Comparison of ENCODE assay signal across 15 mouse cellular contexts in genomic region chr3:149347241-149347992, GRCm38 (mm10).
A peak's percentile ranks its signal among the peaks of the same experiment; 100 is the strongest.
DNase-seq lines count a peak whose midpoint lies in the region; ATAC-seq and TF ChIP-seq lines count a peak whose summit lies in the region.
"Had no signal": no experiment of that assay in that cellular context is flagged by ENCODE, and none has a peak within 500 bp of the region (broad histone marks: within the 10 kb centered on the region; RNA-seq: fewer than 3 reads in every experiment).

No protein-coding gene starts in this region.

- H3K4me1 ChIP-seq in embryonic facial prominence, embryonic 14.5 days (ENCODE audit: control insufficient read depth, insufficient read depth, low read length), result no peaks in the 10 kb centered on the region
- peaks cover 11% of the 10 kb centered on the region for H3K4me1 ChIP-seq in embryonic facial prominence, embryonic 10.5 days
- no peaks in the 10 kb centered on the region for H3K4me1 ChIP-seq in kidney, adult 2 months (ENCODE audit: control insufficient read depth, insufficient read depth, low read length)
- 0 out of 2 replicates have a peak, but pooled peaks cover 6% of the 10 kb centered on the region for H3K4me1 ChIP-seq in kidney, embryonic 15.5 days
- H3K4me1 ChIP-seq: hindbrain, embryonic 15.5 days had no signal

- TF ChIP-seq CTCF in kidney, adult 2 months (conservative IDR thresholded peaks at IDR 0.05; ENCODE audit: insufficient read depth, insufficient read length, low read depth, low read length), result no peak

- intact Hi-C loops in left cerebral cortex, postnatal 4 days (cut with DNase I), result no loop called here

- no peaks in the 10 kb centered on the region for H3K9me3 ChIP-seq in embryonic facial prominence, embryonic 14.5 days (ENCODE audit: control insufficient read depth, low read length)
- H3K9me3 ChIP-seq in embryonic facial prominence, embryonic 10.5 days, result no peaks in the 10 kb centered on the region
- H3K9me3 ChIP-seq in kidney, embryonic 15.5 days (replicated peaks), result no peaks in the 10 kb centered on the region
- H3K9me3 ChIP-seq: hindbrain, embryonic 15.5 days had no signal

- H3K36me3 ChIP-seq in embryonic facial prominence, embryonic 14.5 days (ENCODE audit: control insufficient read depth, insufficient read depth, low read length), result no peaks in the 10 kb centered on the region
- no peaks in the 10 kb centered on the region for H3K36me3 ChIP-seq in embryonic facial prominence, embryonic 10.5 days (replicated peaks)
- H3K36me3 ChIP-seq in kidney, adult 2 months (ENCODE audit: control insufficient read depth, insufficient read depth, low read length), result no peaks in the 10 kb centered on the region
- no peaks in the 10 kb centered on the region for H3K36me3 ChIP-seq in kidney, embryonic 15.5 days
- H3K36me3 ChIP-seq: hindbrain, embryonic 15.5 days had no signal

- H3K4me2 ChIP-seq in embryonic facial prominence, embryonic 14.5 days (ENCODE audit: low read depth, low read length), result no peak overlapping the region
- no peak overlapping the region for H3K4me2 ChIP-seq in kidney, embryonic 15.5 days
- H3K4me2 ChIP-seq: hindbrain, embryonic 15.5 days; liver, embryonic 11.5 days had no signal

- H3K4me3 ChIP-seq in embryonic facial prominence, embryonic 14.5 days (ENCODE audit: low read depth, low read length), result no peak overlapping the region
- no peak overlapping the region for H3K4me3 ChIP-seq in embryonic facial prominence, embryonic 10.5 days
- H3K4me3 ChIP-seq in kidney, adult 2 months (ENCODE audit: insufficient read depth, low read depth, low read length), result no peak overlapping the region
- H3K4me3 ChIP-seq in kidney, embryonic 15.5 days (replicated peaks), result no peak overlapping the region
- H3K4me3 ChIP-seq: hindbrain, embryonic 15.5 days had no signal

- no peak overlapping the region for H3K9ac ChIP-seq in embryonic facial prominence, embryonic 14.5 days (ENCODE audit: low read depth, low read length)
- no peak overlapping the region for H3K9ac ChIP-seq in kidney, embryonic 15.5 days
- H3K9ac ChIP-seq: hindbrain, embryonic 15.5 days had no signal

- no peak for TF ChIP-seq POLR2A in kidney, adult 2 months (IDR thresholded peaks at IDR 0.05; ENCODE audit: low read depth, low read length)

- H3K27ac ChIP-seq in embryonic facial prominence, embryonic 14.5 days (replicated peaks; ENCODE audit: low read depth, low read length), result no peak overlapping the region
- no peak overlapping the region for H3K27ac ChIP-seq in embryonic facial prominence, embryonic 10.5 days (replicated peaks)
- H3K27ac ChIP-seq in kidney, adult 2 months (ENCODE audit: insufficient read depth, low read depth, low read length), result no peak overlapping the region
- no peak overlapping the region for H3K27ac ChIP-seq in kidney, embryonic 15.5 days
- H3K27ac ChIP-seq: hindbrain, embryonic 15.5 days had no signal

- peak; percentile 53; the same call in 1 of the 2 replicates for ATAC-seq in embryonic facial prominence, embryonic 14.5 days (ENCODE audit: low read depth)
- ATAC-seq in kidney, embryonic 15.5 days (replicated peaks; ENCODE audit: low FRiP score), result no peak
- ATAC-seq: forebrain, embryonic 16.5 days had no signal

- WGBS in embryonic facial prominence, embryonic 14.5 days, result 52% methylated on average over 6 of the region's 6 CpGs
- WGBS in embryonic facial prominence, embryonic 10.5 days, result 51% methylated on average over 6 of the region's 6 CpGs
- WGBS in kidney, adult 2 months, result 61% methylated on average over 6 of the region's 6 CpGs
- 57% methylated on average over 6 of the region's 6 CpGs for WGBS in kidney, embryonic 15.5 days

- H3K27me3 ChIP-seq in embryonic facial prominence, embryonic 14.5 days (replicated peaks; ENCODE audit: control insufficient read depth, insufficient read depth, low read length), result no peaks in the 10 kb centered on the region
- H3K27me3 ChIP-seq in embryonic facial prominence, embryonic 10.5 days (replicated peaks; ENCODE audit: low read depth, poor library complexity, severe bottlenecking), result 0 out of 2 replicates have a peak, but pooled peaks cover 4% of the 10 kb centered on the region
- no peaks in the 10 kb centered on the region for H3K27me3 ChIP-seq in kidney, adult 2 months (replicated peaks; ENCODE audit: control insufficient read depth, insufficient read depth, low read length)
- H3K27me3 ChIP-seq in kidney, embryonic 15.5 days, result no peaks in the 10 kb centered on the region
- H3K27me3 ChIP-seq: hindbrain, embryonic 15.5 days had no signal

- DNase-seq in embryonic facial prominence, embryonic 14.5 days (ENCODE audit: low spot score), result peak; percentile 84
- DNase-seq in embryonic facial prominence, embryonic 10.5 days (ENCODE audit: low spot score), result no peak
- peak; percentile 70 for DNase-seq in kidney, adult 2 months
- peak; percentile 45 to 50 for DNase-seq in kidney, adult 8-10 months
- peak; percentile 34 for DNase-seq in lung, postnatal 10 days
- no peak for DNase-seq in left cerebral cortex, postnatal 4 days
- DNase-seq in cerebellum, postnatal 14 days, result no peak
- DNase-seq: cerebellum, adult 11-12 months; gastrocnemius, postnatal 10 days; layer of hippocampus, adult 9-11 months; right cerebral cortex, postnatal 25 days had no signal

Comparison
In these comparisons a context has a peak if more than half of its experiments do, and no peak if none do; other contexts are left out.
1. DNase-seq: peak in embryonic facial prominence, embryonic 14.5 days (single experiment), kidney, adult 2 months (single experiment), kidney, adult 8-10 months (2 of 2) and lung, postnatal 10 days (single experiment); none in embryonic facial prominence, embryonic 10.5 days (single experiment), left cerebral cortex, postnatal 4 days (single experiment) and cerebellum, postnatal 14 days (0 of 2).